Mouse (Mus musculus): ENCODE results near the gene Sorbs2.

DNA sequence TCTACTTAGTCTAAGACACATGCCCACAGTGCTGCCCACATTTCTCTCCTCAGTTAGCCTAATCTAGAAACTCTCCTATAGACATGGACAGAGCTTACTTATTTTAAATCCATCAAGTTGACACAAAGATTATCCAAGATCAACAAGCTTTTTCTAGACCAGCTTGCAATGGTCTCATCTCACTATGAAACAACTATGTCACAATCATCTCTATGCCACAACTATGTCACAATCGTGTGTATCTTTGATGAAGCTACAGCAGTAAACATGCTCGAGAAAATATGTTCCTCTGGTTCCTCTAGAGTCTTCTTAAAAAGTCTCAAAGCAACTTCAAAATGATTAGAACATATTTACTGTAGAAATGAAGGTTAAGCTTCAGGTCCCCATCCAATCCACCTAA is 89.0 kb downstream of the Sorbs2 start:
- TF ChIP-seq POLR2A (IDR thresholded peaks at IDR 0.05; ENCODE audit: borderline replicate concordance, low read depth, low read length), result no peak
- TF ChIP-seq CTCF (IDR thresholded peaks at IDR 0.05; ENCODE audit: low read depth, low read length), result no peak

All from bone marrow macrophage, adult 2 months (primary cell).